Mouse (Mus musculus) neural tube, embryonic 12.5 days (tissue): Measurements from ENCODE around the gene BC005537. TPM values are rescaled to one million over a fixed set of nuclear protein-coding genes. Genes with fewer than 3 reads are reported as not detected.

Experiments used
- ATAC-seq: fragments of 200-750 bp; cut with Nextera tagmentation; 2 replicates; pipeline ENCODE4 v1.8.0; 2017; ENCODE audit warnings: low read depth, mild to moderate bottlenecking, moderate TSS enrichment, moderate library complexity; ENCODE audit not compliant: low FRiP score
- H3K27ac ChIP-seq: fragments of 300-500 bp; sonication (generic); 2 replicates; pipeline ENCODE4 v1.5.1; 2016
- H3K27me3 ChIP-seq: fragments of 300-500 bp; sonication (generic); replicated peaks from 2 replicates; pipeline ENCODE4 v1.6.1; 2016; ENCODE audit warnings: mild to moderate bottlenecking
- H3K36me3 ChIP-seq: fragments of 300-500 bp; sonication (generic); 2 replicates; pipeline ENCODE4 v1.6.1; 2016; ENCODE audit warnings: mild to moderate bottlenecking
- H3K4me1 ChIP-seq: fragments of 300-500 bp; sonication (generic); 2 replicates; pipeline ENCODE4 v1.6.1; 2016
- H3K4me2 ChIP-seq: fragments of 300-500 bp; sonication (generic); replicated peaks from 2 replicates; pipeline ENCODE4 v1.6.1; 2016; ENCODE audit warnings: mild to moderate bottlenecking
- H3K4me3 ChIP-seq: fragments of 300-500 bp; sonication (generic); 2 replicates; pipeline ENCODE4 v1.5.1; 2016
- H3K9ac ChIP-seq: fragments of 300-500 bp; sonication (generic); 2 replicates; pipeline ENCODE4 v1.6.1; 2016; ENCODE audit warnings: mild to moderate bottlenecking
- H3K9me3 ChIP-seq: fragments of 300-500 bp; sonication (generic); 2 replicates; pipeline ENCODE4 v1.6.1; 2016; ENCODE audit warnings: mild to moderate bottlenecking
- WGBS: fragments of 180-500 bp; shearing (Covaris S2); methylation state at CpG from one replicate; pipeline ENCODE4 v1.1.7; 2016; 5-methylcytosine and 5-hydroxymethylcytosine counted together
- polyA plus RNA-seq: library from polyadenylated mRNA; unstranded; fragments of >200 nt; fragmentation: Nextera tagmentation; extraction: Ambion mirVana; gene quantifications from 2 replicates; pipeline ENCODE4 v1.2.1, GENCODE M21; 2016

Gene BC005537
- polyA plus RNA-seq, 1 experiment from 2014 or later, result 24.1 TPM

DNA sequence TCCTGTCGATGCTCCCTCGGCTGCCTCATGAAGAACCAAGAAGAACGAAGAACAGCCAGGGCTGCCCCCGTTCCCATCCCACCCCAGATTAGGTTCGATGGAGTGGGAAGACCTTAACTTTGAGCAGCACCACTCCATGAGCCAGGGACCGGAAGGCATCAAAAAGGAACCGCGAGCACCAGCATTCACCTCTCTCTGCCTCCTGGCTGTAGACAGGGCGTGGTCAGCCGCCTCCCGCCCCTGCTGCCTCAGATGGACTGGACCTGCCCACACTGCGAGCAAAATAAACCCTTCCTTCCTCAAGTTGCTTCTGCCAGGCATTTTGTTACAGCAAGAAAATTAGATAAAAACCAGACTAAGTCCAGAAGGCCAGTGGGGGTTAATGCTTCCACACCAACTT lies 59.6 kb downstream of the BC005537 start:
- Histone ChIP-seq H3K9me3 (no peaks in the 10 kb centered on the region), H3K4me2 (no peak overlapping the region), H3K4me3 (no peak overlapping the region), H3K4me1 (no peaks in the 10 kb centered on the region; the same call in 1 of the 2 replicates), H3K27me3 (no peaks in the 10 kb centered on the region), H3K27ac (no peak overlapping the region), H3K9ac (no peak overlapping the region), H3K36me3 (no peaks in the 10 kb centered on the region)
- no peak for ATAC-seq
- WGBS, result 62% methylated on average over 12 of the region's 12 CpGs

DNA sequence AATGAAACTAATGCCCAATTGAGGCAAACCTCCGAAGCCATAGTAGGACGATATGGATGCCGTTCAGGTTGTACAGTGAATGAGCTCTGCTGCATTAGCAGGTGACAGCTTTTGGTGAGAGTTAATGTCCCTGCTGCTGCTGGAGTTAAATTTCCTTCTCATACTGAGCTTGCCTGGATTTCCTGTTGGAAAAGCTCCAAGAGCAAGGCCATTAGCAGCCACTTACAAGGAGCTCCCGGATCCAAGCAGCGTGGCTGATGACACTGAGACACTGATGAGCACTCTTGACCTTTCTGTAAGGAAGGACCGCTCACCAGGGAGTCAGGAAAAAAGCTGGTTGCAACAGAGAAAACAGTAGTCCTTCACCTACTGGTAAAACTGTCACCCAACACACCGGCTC lies 60.6 kb downstream of the BC005537 start:
- Histone ChIP-seq H3K36me3 (no peaks in the 10 kb centered on the region), H3K9ac (no peak overlapping the region), H3K27ac (no peak overlapping the region), H3K4me3 (no peak overlapping the region), H3K4me2 (no peak overlapping the region), H3K4me1 (no peaks in the 10 kb centered on the region; the same call in 1 of the 2 replicates), H3K9me3 (no peaks in the 10 kb centered on the region), H3K27me3 (no peaks in the 10 kb centered on the region)
- 80% methylated on average over 7 of the region's 7 CpGs for WGBS
- ATAC-seq, result no peak

DNA sequence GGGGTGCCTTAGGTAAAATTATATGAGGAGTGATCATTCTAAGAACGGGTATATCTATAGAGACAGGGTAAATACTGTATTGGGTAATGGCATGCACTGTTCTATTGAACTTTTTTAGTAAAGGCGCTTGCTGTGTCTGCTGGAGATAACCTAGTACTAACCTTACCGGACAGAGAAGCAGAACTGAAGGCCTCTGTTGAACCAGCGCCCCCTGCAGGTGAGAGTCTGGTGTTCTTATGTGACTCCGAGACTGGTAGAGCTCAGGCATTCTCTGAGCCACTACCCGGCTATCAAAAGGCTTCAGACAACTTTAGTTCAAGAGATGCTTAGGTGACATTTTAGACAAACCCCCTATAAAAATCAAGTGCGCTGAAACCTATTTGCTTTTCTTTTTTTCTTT lies 61.1 kb downstream of the BC005537 start:
- ATAC-seq, result no peak
- Histone ChIP-seq H3K4me3 (no peak overlapping the region), H3K36me3 (no peaks in the 10 kb centered on the region), H3K27me3 (no peaks in the 10 kb centered on the region), H3K4me2 (no peak overlapping the region), H3K9me3 (no peaks in the 10 kb centered on the region), H3K27ac (no peak overlapping the region), H3K4me1 (no peaks in the 10 kb centered on the region; the same call in 1 of the 2 replicates), H3K9ac (no peak overlapping the region)
- WGBS, result 67% methylated on average over 7 of the region's 7 CpGs

Other genes starting within 250 kb of the BC005537 start
- 14.8 and 16.5 TPM in 2 replicates for gene Ripor2, start 219.5 kb upstream of the BC005537 start, polyA plus RNA-seq
- not detected in 2 replicates for gene Armh2, start 60.4 kb upstream of the BC005537 start, polyA plus RNA-seq
- 66.3 and 69.1 TPM in 2 replicates for gene Gmnn, start 39.7 kb upstream of the BC005537 start, polyA plus RNA-seq
- gene Acot13, start 29.9 kb downstream of the BC005537 start, polyA plus RNA-seq, result 43.4 and 44.3 TPM in 2 replicates
- gene Tdp2, start 30.0 kb downstream of the BC005537 start, polyA plus RNA-seq, result 60.9 and 61.5 TPM in 2 replicates
- gene D130043K22Rik, start 43.5 kb downstream of the BC005537 start, polyA plus RNA-seq, result 1.9 and 2.4 TPM in 2 replicates
- 8.0 and 9.1 TPM in 2 replicates for gene Aldh5a1, start 136.0 kb downstream of the BC005537 start, polyA plus RNA-seq
- gene Gpld1, start 141.5 kb downstream of the BC005537 start, polyA plus RNA-seq, result 0.76 and 0.87 TPM in 2 replicates
- 28.8 and 30.3 TPM in 2 replicates for gene Mrs2, start 218.7 kb downstream of the BC005537 start, polyA plus RNA-seq